Mouse (Mus musculus): ENCODE results near the gene Lrrc7.
A peak's percentile ranks its signal among the peaks of the same experiment; 100 is the strongest.

The Lrrc7 gene

GRCm38 (mm10) chr3:158068613-158069263, 493.3 kb downstream of the Lrrc7 start:
- no peak for DNase-seq (ENCODE audit: low read depth, low spot score)

DNA sequence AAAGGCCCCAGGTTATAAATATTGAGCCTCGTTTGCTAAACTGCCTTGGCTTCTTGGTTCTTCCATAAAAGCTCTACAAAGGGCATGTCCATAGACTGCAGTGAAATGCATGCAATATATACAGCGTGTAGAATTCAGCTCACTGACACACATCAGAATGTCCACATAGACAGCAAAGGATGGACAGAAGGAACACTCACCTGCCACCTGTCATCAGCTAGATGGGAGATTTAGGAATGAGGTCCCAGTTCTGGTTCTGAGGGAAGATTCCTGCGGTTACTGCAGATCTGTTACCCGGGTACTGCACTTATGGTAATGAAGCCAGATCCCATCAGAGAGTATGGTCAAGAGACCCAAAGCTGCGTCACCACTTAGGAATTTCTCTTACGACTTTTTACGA, 494.1 kb downstream of the Lrrc7 start:
- DNase-seq (ENCODE audit: low read depth, low spot score) = no peak

GRCm38 (mm10) chr3:158065256-158065655, 496.8 kb downstream of the Lrrc7 start:
- DNase-seq (ENCODE audit: low read depth, low spot score) = no peak

DNA sequence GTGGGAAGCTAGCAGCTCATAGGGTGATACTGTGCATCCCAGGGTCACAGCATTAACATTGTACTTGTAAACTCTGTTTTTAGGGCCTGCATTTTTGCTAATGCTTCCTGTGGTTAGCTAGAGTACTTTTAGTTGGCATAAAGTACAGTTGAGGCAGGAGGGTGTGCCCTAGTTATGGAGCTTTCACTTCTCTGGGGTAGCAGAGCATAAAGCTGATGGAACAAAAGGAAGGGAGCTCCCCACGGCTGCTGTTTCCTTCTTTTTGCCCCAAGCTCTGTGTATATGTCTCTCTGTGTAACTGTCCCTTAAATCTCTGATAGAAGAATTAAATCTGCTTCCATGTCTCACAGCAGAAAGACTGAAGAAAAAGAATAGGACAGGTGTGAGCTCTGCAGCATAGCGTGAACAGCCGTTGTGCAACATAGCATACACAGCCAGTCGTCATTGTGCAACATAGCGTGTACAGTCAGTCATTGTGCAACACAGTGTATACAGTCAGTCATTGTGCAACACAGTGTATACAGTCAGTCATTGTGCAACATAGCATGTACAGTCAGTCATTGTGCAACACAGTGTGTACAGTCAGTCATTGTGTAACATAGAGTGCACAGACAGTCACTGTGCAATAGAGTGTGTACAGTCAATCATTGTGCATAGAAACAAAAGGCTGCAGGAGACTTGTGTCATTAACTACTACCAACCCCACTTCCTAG, 500.1 kb downstream of the Lrrc7 start:
- no peak for DNase-seq (ENCODE audit: low read depth, low spot score)

- DNase-seq (ENCODE audit: low read depth, low spot score) = peak; percentile 53
Observed at GRCm38 (mm10) chr3:158060621-158061291, 501.3 kb downstream of the Lrrc7 start.

DNA sequence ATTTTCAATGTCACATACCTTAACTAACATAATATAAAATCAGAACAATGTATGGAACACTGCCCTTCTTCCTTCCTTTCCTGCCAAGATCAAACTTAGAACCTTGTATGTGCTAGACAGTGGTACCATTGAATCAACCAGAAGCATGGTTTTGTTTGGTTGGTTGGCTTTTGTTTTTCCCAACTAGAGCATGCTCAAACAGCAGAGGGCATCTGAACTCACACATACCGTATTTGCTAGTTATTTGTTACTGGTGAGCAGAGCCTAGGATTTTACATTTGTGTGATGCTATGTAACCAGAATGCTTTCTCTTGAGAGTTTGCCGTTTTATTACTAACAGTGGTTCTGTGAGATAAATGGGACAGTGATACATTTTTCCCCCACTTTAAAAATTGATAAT, 512.5 kb downstream of the Lrrc7 start:
- DNase-seq (ENCODE audit: low read depth, low spot score) = no peak

DNA sequence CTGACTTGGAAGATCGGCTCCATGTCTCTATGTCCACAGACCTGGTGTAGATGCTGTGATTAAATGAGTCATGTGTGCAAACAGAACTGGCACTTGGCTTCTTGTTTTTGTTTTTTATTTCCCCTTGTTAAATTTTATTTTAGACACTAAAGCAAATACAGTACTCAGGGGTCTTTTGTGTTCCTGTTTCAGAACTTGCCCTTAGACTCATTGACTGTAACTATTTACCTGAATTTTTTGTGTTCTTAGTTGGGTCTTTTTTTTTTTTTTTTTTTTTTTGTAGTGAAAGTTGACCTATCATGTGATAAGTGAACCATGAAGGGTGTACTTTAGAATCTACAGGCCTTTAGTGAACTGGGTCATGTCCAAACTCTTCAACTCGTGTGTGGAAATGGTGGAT, 521.3 kb downstream of the Lrrc7 start:
- no peak for DNase-seq (ENCODE audit: low read depth, low spot score)

DNA sequence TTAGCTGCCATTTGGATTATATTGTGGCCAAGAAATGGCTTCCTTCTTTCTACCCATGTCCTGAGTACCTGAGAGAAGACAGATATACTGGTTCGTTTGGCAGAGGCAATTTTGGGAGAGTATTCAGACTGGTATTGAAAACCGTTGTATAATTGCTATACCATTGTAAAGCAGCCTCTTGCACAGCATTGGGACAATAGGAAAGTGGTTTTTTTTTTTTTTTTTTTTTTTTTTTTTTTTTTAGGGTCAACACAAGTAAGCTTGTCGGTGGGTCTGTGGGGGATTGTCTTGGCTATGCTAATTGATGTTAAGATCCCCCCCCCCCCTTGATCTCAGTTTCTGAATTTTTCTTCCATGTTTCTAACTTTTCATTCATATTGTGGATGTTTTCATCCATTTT, 523.9 kb downstream of the Lrrc7 start:
- DNase-seq (ENCODE audit: low read depth, low spot score) = no peak

DNA sequence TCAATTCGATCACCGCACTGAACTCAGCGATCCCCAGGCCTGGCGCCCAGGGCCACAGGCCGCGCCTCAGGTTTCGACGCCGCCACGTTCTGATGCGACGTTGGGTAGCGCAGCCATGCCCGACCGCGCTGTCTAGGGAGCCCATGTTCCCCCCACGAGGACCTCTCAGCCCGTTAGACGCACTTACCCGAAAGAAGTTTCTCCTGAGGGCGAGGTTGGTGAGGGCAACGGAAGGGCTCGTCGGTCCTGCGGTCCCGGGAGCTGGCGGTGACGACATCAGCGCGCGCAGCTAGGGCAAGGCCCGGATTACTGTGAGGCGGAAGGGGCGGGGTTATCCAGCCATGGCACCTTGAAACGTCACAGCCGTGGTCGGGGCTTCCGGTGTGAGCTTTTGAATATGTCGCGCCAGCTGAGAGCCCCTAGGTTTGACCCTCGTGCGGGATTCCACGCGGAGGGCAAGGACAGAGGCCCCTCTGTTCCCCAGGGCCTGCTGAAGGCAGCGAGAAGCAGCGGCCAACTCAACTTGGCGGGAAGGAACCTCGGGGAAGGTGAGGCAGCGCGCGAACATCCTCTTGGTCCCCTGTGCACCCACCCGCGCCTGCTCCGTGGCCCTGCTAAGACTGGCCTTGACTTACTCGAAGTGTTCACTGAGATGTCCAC, 525.6 kb downstream of the Lrrc7 start, which contains the start of the genes Srsf11 and Lrrc40:
Gene Srsf11 (minus strand): TSS at position 311 of the 660 bp plus-strand sequence.
Gene Lrrc40 (plus strand): TSS at position 334 of the 660 bp plus-strand sequence.
- peak; percentile 94 for DNase-seq (ENCODE audit: low read depth, low spot score)

DNA sequence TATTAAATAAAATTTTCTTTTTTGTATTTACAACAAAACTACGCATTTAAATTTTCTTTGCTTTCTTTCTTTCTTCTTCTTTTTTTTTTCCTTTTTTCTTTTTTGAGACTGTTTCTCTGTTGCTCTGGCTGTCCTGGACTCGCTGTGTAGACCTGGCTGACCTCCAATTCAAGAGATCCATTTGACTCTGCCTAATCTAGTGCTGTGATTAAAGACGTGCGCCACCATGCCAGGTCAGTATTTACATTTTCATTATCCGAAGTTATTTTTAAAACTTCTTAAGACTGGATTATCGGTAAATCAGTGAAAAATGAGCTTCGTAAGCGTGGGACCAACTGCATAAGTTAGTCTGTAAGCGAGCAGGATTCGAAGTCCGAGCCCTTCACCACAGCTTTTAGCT, 526.2 kb downstream of the Lrrc7 start:
- no peak for DNase-seq (ENCODE audit: low read depth, low spot score)
